Mouse (Mus musculus) C2C12 (cell line): ENCODE results near the gene Il13ra1. TPM values are rescaled to one million over a fixed set of nuclear protein-coding genes. Genes with fewer than 3 reads are reported as not detected.

ENCODE experiments used
- H3K27me3 ChIP-seq: one replicate; pipeline ENCODE4 v1.6.1; 2011; ENCODE audit not compliant: control insufficient read depth, insufficient read depth, insufficient read length
- H3K36me3 ChIP-seq: one replicate; pipeline ENCODE4 v1.6.1; 2011; ENCODE audit not compliant: control insufficient read depth, insufficient read depth
- H3K4me3 ChIP-seq: one replicate; pipeline ENCODE4 v1.5.1; 2011; ENCODE audit warnings: mild to moderate bottlenecking, control low read depth; ENCODE audit not compliant: poor library complexity, insufficient read depth, severe bottlenecking
- H3K79me2 ChIP-seq: one replicate; pipeline ENCODE4 v1.6.1; 2011; ENCODE audit not compliant: control insufficient read depth, insufficient read depth
- H3K79me3 ChIP-seq: one replicate; pipeline ENCODE4 v1.6.1; 2011; ENCODE audit warnings: low read depth, control low read depth
- H3ac ChIP-seq: one replicate; pipeline ENCODE3; 2011; ENCODE audit warnings: low read depth; ENCODE audit not compliant: control insufficient read depth, insufficient read length
- CEBPB ChIP-seq: IDR thresholded peaks from one replicate; pipeline ENCODE4 v1.6.1; 2011; ENCODE audit warnings: low read depth, mild to moderate bottlenecking, control low read depth, moderate library complexity
- CTCF ChIP-seq: IDR thresholded peaks from one replicate; pipeline ENCODE4 v1.5.1; 2011; ENCODE audit not compliant: control insufficient read depth, insufficient read depth, insufficient read length
- FOSL1 ChIP-seq: IDR thresholded peaks from one replicate; pipeline ENCODE4 v1.8.0; 2011; ENCODE audit warnings: mild to moderate bottlenecking, low read length; ENCODE audit not compliant: poor library complexity, insufficient read depth, severe bottlenecking
- MAX ChIP-seq: IDR thresholded peaks from one replicate; pipeline ENCODE4 v1.6.1; 2011; ENCODE audit warnings: mild to moderate bottlenecking, control low read depth
- MYOD1 ChIP-seq: IDR thresholded peaks from one replicate; pipeline ENCODE4 v1.6.1; 2011; ENCODE audit warnings: low read depth; ENCODE audit not compliant: control insufficient read depth, insufficient read length
- MYOG ChIP-seq: IDR thresholded peaks from one replicate; pipeline ENCODE4 v1.6.1; 2011; ENCODE audit not compliant: control insufficient read depth, insufficient read length; ENCODE audit errors: extremely low read depth
- USF1 ChIP-seq: IDR thresholded peaks from one replicate; pipeline ENCODE4 v1.6.1; 2011; ENCODE audit warnings: low read depth, mild to moderate bottlenecking, control low read depth, moderate library complexity
- polyA plus RNA-seq: library from polyadenylated mRNA; unstranded; fragments of >200 nt; fragmentation: generic; extraction: Trizol; gene quantifications from one replicate; pipeline ENCODE4 v1.2.1, GENCODE M21; 2012; ENCODE audit warnings: missing spikeins

The Il13ra1 gene
- polyA plus RNA-seq, 1 experiment, result 6.3 TPM

DNA sequence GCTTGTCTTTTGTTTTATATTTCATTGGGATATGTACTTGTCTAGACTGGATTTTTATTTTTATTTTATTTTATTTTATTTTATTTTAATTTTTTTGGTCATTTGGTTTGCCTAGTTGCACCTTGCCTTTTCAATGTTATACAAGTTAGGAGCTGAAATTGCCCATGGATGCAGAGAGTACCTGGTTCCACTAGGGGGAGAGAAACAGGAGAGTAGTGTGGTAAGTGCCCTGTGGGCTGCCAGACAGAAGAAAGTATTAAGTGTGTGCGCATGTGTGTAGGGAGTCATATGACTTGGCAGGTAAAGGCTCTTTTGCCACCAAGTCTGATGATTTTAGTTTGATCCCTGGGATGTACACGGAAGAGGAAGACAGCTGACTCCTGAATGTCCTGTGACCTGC, 97.6 kb downstream of the Il13ra1 start:
- H3K36me3 ChIP-seq, result no peaks in the 10 kb centered on the region
- TF ChIP-seq MYOG (no peak), USF1 (no peak), CEBPB (no peak), MAX (no peak), MYOD1 (no peak), CTCF (no peak)
- H3K27me3 ChIP-seq, result no peaks in the 10 kb centered on the region
- H3K4me3 ChIP-seq, result no peak overlapping the region
- H3K79me2 ChIP-seq, result no peaks in the 10 kb centered on the region
- no peak overlapping the region for H3ac ChIP-seq
- no peaks in the 10 kb centered on the region for H3K79me3 ChIP-seq

DNA sequence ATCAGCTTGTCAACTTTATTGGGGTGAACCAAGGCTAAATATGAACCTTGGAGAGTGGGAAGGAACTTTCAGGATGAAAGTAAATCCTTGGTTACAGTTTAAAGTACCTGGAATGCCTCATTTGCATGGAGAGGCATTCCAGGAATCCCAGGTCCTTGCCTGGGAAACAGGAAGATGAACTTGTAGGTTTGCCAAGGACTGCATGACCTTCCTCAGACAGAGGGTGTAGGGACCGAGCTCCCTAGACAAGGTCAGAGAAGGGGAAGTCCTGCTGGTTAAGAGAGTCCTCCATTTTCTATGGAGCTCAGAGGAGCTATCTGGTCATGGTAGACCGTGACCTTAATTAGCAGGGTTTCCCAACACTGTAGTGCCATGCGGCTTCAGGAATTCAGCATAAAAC, 99.3 kb downstream of the Il13ra1 start:
- TF ChIP-seq CEBPB (no peak), MYOD1 (no peak), CTCF (no peak), FOSL1 (no peak), MYOG (no peak), MAX (no peak), USF1 (no peak)
- no peaks in the 10 kb centered on the region for H3K27me3 ChIP-seq
- no peak overlapping the region for H3ac ChIP-seq
- no peaks in the 10 kb centered on the region for H3K79me2 ChIP-seq
- H3K36me3 ChIP-seq, result no peaks in the 10 kb centered on the region
- no peaks in the 10 kb centered on the region for H3K79me3 ChIP-seq
- H3K4me3 ChIP-seq, result no peak overlapping the region

Other genes starting within 250 kb of the Il13ra1 start
- gene Dock11, start 223.3 kb upstream of the Il13ra1 start, polyA plus RNA-seq, result 2.2 TPM
- gene Zcchc12, start 83.8 kb downstream of the Il13ra1 start, polyA plus RNA-seq, result 0.02 TPM
- gene Lonrf3, start 216.2 kb downstream of the Il13ra1 start, polyA plus RNA-seq, result 1.8 TPM